Mouse (Mus musculus): ENCODE results near the gene Prss57.
"Not testable (repeated sequence)": the region's sequence is repeated elsewhere in the genome, so short reads cannot be mapped to it uniquely, and the experiment has no call there.

Gene Prss57

GRCm38 (mm10) chr10:79781956-79782355, 8.8 kb downstream of the Prss57 start:
- in situ Hi-C loops (cut with MseI, MboI), result no loop called here

- in situ Hi-C loops (cut with MseI, MboI), result no loop called here
Observed at GRCm38 (mm10) chr10:79781139-79781538, 9.6 kb downstream of the Prss57 start.

- in situ Hi-C loops (cut with MseI, MboI), result no loop called here
Observed at GRCm38 (mm10) chr10:79780664-79781015, 10.1 kb downstream of the Prss57 start.

GRCm38 (mm10) chr10:79779784-79780663, 10.7 kb downstream of the Prss57 start:
- in situ Hi-C loops (cut with MseI, MboI), result no loop called here

GRCm38 (mm10) chr10:79779193-79779592, 11.6 kb downstream of the Prss57 start:
- in situ Hi-C loops (cut with MseI, MboI), result no loop called here

GRCm38 (mm10) chr10:79778006-79778405, 12.8 kb downstream of the Prss57 start:
- in situ Hi-C loops (cut with MseI, MboI), result no loop called here

GRCm38 (mm10) chr10:79777103-79777531, 13.6 kb downstream of the Prss57 start, which contains the start of gene Fstl3:
Gene Fstl3 (plus strand): TSS chr10:79777272.
- in situ Hi-C loops (cut with MseI, MboI), result no loop called here

GRCm38 (mm10) chr10:79774486-79775279, 16.1 kb downstream of the Prss57 start:
- in situ Hi-C loops (cut with MseI, MboI), result no loop called here

GRCm38 (mm10) chr10:79773208-79773607, 17.6 kb downstream of the Prss57 start:
- in situ Hi-C loops (cut with MseI, MboI), result no loop called here

GRCm38 (mm10) chr10:79772320-79772719, 18.4 kb downstream of the Prss57 start:
- in situ Hi-C loops (cut with MseI, MboI), result no loop called here

- in situ Hi-C loops (cut with MseI, MboI), result no loop called here
Observed at GRCm38 (mm10) chr10:79769329-79769728, 21.4 kb downstream of the Prss57 start.

- in situ Hi-C loops (cut with MseI, MboI), result no loop called here
Observed at GRCm38 (mm10) chr10:79768400-79768799, 22.4 kb downstream of the Prss57 start.

GRCm38 (mm10) chr10:79767372-79768244, 23.2 kb downstream of the Prss57 start:
- in situ Hi-C loops (cut with MseI, MboI), result no loop called here

GRCm38 (mm10) chr10:79766508-79767325, 24.0 kb downstream of the Prss57 start, which contains the start of gene Rnf126:
Gene Rnf126 (minus strand): TSS chr10:79766952.
- in situ Hi-C loops (cut with MseI, MboI), result no loop called here

- in situ Hi-C loops (cut with MseI, MboI), result no loop called here
Observed at GRCm38 (mm10) chr10:79766001-79766507, 24.7 kb downstream of the Prss57 start.

GRCm38 (mm10) chr10:79765228-79765745, 25.5 kb downstream of the Prss57 start:
- in situ Hi-C loops (cut with MseI, MboI), result no loop called here

GRCm38 (mm10) chr10:79764234-79764633, 26.5 kb downstream of the Prss57 start:
- in situ Hi-C loops (cut with MseI, MboI), result no loop called here

- in situ Hi-C loops (cut with MseI, MboI), result no loop called here
Observed at GRCm38 (mm10) chr10:79762875-79763274, 27.9 kb downstream of the Prss57 start.

- in situ Hi-C loops (cut with MseI, MboI), result no loop called here
Observed at GRCm38 (mm10) chr10:79760603-79761143, 30.1 kb downstream of the Prss57 start.

- in situ Hi-C loops (cut with MseI, MboI), result not testable (repeated sequence)
Observed at GRCm38 (mm10) chr10:79759675-79760074, 31.1 kb downstream of the Prss57 start.
